28 mouse cellular contexts compared by ENCODE assay signal in genomic region chr10:123112787-123113168, GRCm38 (mm10). TPM values are rescaled to one million over a fixed set of nuclear protein-coding genes. Genes with fewer than 3 reads are reported as not detected.
A peak's percentile ranks its signal among the peaks of the same experiment; 100 is the strongest.
DNase-seq lines count a peak whose midpoint lies in the region; ATAC-seq lines count a peak whose summit lies in the region.
"Had no signal": no experiment of that assay in that cellular context is flagged by ENCODE, and none has a peak within 500 bp of the region (broad histone marks: within the 10 kb centered on the region; RNA-seq: fewer than 3 reads in every experiment).

No protein-coding gene starts in this region.

- DNase-seq in heart, adult 11 months = peak; percentile 68
- DNase-seq in heart, postnatal 4 days = no peak
- peak; percentile 10 for DNase-seq in midbrain, embryonic 11.5 days (ENCODE audit: low spot score, missing footprints)
- DNase-seq in neural tube, embryonic 10.5 days (ENCODE audit: extremely low spot score, low spot score) = no peak
- DNase-seq: adrenal gland, adult 8-10 months; adrenal gland, postnatal 14 days; adrenal gland, postnatal 36 days; B cell, adult 2 months; cerebellum, adult 11-12 months; cerebellum, adult 2 months; cerebellum, adult 9-10 months; cerebellum, postnatal 10 days; cerebellum, postnatal 25 days; embryo, embryonic 11 days; forebrain, postnatal 0 days had no signal

- H3K4me3 ChIP-seq in midbrain, embryonic 11.5 days (ENCODE audit: low read depth, low read length) = no peak overlapping the region
- H3K4me3 ChIP-seq in midbrain, embryonic 13.5 days (replicated peaks) = no peak overlapping the region
- H3K4me3 ChIP-seq: embryonic facial prominence, embryonic 13.5 days; embryonic facial prominence, embryonic 15.5 days; erythroblast, embryonic 14.5 days; forebrain, embryonic 10.5 days; forebrain, embryonic 12.5 days; forebrain, embryonic 15.5 days had no signal

- WGBS in midbrain, embryonic 11.5 days = 90% methylated on average over 9 of the region's 9 CpGs
- WGBS in midbrain, embryonic 13.5 days = 92% methylated on average over 9 of the region's 9 CpGs

- no peaks in the 10 kb centered on the region for H3K27me3 ChIP-seq in midbrain, embryonic 11.5 days (ENCODE audit: control insufficient read depth, insufficient read depth, low read length)
- no peaks in the 10 kb centered on the region for H3K27me3 ChIP-seq in midbrain, embryonic 13.5 days
- H3K27me3 ChIP-seq: CH12.LX; embryonic facial prominence, embryonic 13.5 days; embryonic facial prominence, embryonic 15.5 days; forebrain, embryonic 12.5 days; forebrain, embryonic 15.5 days; Patski had no signal

- H3K9ac ChIP-seq in midbrain, embryonic 11.5 days (ENCODE audit: low read length) = no peak overlapping the region
- H3K9ac ChIP-seq in midbrain, embryonic 13.5 days (replicated peaks) = no peak overlapping the region
- H3K9ac ChIP-seq: embryonic facial prominence, embryonic 13.5 days; embryonic facial prominence, embryonic 15.5 days; forebrain, embryonic 12.5 days; forebrain, embryonic 15.5 days; forebrain, postnatal 0 days had no signal

- no peak overlapping the region for H3K27ac ChIP-seq in midbrain, embryonic 11.5 days (ENCODE audit: low read depth, low read length)
- H3K27ac ChIP-seq in midbrain, embryonic 13.5 days = no peak overlapping the region
- H3K27ac ChIP-seq: embryonic facial prominence, embryonic 13.5 days; embryonic facial prominence, embryonic 15.5 days; forebrain, embryonic 10.5 days; forebrain, embryonic 12.5 days; forebrain, embryonic 15.5 days had no signal

- no peak overlapping the region for H3K4me2 ChIP-seq in midbrain, embryonic 11.5 days
- H3K4me2 ChIP-seq in midbrain, embryonic 13.5 days (replicated peaks) = no peak overlapping the region
- H3K4me2 ChIP-seq: embryonic facial prominence, embryonic 13.5 days; embryonic facial prominence, embryonic 15.5 days; forebrain, embryonic 12.5 days; forebrain, embryonic 15.5 days had no signal

- peaks cover 8% of the 10 kb centered on the region; the same call in 1 of the 2 replicates for H3K36me3 ChIP-seq in midbrain, embryonic 11.5 days (ENCODE audit: control insufficient read depth, insufficient read depth, low read length)
- H3K36me3 ChIP-seq in midbrain, embryonic 13.5 days = peaks cover 63% of the 10 kb centered on the region

- H3K4me1 ChIP-seq in midbrain, embryonic 11.5 days (ENCODE audit: control insufficient read depth, insufficient read depth, low read length) = no peaks in the 10 kb centered on the region
- no peaks in the 10 kb centered on the region for H3K4me1 ChIP-seq in midbrain, embryonic 13.5 days (replicated peaks)
- H3K4me1 ChIP-seq: embryonic facial prominence, embryonic 13.5 days; embryonic facial prominence, embryonic 15.5 days; forebrain, embryonic 10.5 days; forebrain, embryonic 12.5 days; forebrain, embryonic 15.5 days had no signal

- H3K9me3 ChIP-seq in midbrain, embryonic 11.5 days (ENCODE audit: control insufficient read depth, low read length) = no peaks in the 10 kb centered on the region
- no peaks in the 10 kb centered on the region for H3K9me3 ChIP-seq in midbrain, embryonic 13.5 days
- H3K9me3 ChIP-seq: embryonic facial prominence, embryonic 13.5 days; embryonic facial prominence, embryonic 15.5 days; forebrain, embryonic 10.5 days; forebrain, embryonic 12.5 days; forebrain, embryonic 15.5 days; G1E had no signal

- no peak for ATAC-seq in midbrain, embryonic 11.5 days (ENCODE audit: low FRiP score)
- ATAC-seq in midbrain, embryonic 13.5 days = no peak
- ATAC-seq in megakaryocyte progenitor cell, adult 5-6 weeks (replicated peaks; ENCODE audit: poor library complexity) = 0 out of 2 replicates have a peak, but pooled peaks have one; percentile 13
- ATAC-seq: activated CD4-positive, CD25-positive, alpha-beta regulatory T cell, adult 4 months; CD4-positive, CD25-positive, alpha-beta regulatory T cell, adult 4 months; forebrain, embryonic 15.5 days; forebrain, postnatal 0 days; Patski had no signal

RNA-seq across cellular contexts. Expression of gene Mon2, which starts 36.5 kb away (rescaled TPM):
- 10 to 100 TPM; 45.0 to 45.9 TPM for total RNA-seq in heart, postnatal 4 days (2021)
- polyA plus RNA-seq in midbrain, embryonic 11.5 days (2014; fragmentation: Nextera tagmentation; extraction: Ambion mirVana) = 24.9 and 25.7 TPM in 2 replicates
- 26.9 and 29.6 TPM in 2 replicates for polyA plus RNA-seq in midbrain, embryonic 13.5 days (2015; fragmentation: Nextera tagmentation; extraction: Ambion mirVana)
- total RNA-seq in megakaryocyte progenitor cell, adult 5-6 weeks (2015) = 25.6 and 45.4 TPM in 2 replicates
- total RNA-seq in megakaryocyte progenitor cell, adult 5-6 weeks (2017) = 35.9 and 48.0 TPM in 2 replicates

Comparison
In these comparisons a context has a peak if more than half of its experiments do, and no peak if none do; other contexts are left out.
1. DNase-seq: peak in heart, adult 11 months (single experiment) and midbrain, embryonic 11.5 days (single experiment); none in heart, postnatal 4 days (single experiment) and neural tube, embryonic 10.5 days (single experiment).